Mouse (Mus musculus) kidney, adult 2 months (tissue): ENCODE measurements around the gene Hddc3. TPM values are rescaled to one million over a fixed set of nuclear protein-coding genes. Genes with fewer than 3 reads are reported as not detected.
A peak's percentile ranks its signal among the peaks of the same experiment; 100 is the strongest.

Experiments used
- DNase-seq: peaks from one replicate; pipeline ENCODE4 v3.0.0; 2021
- H3K27ac ChIP-seq: fragments of 200-500 bp; 2 replicates; pipeline ENCODE4 v1.5.1; 2012; ENCODE audit warnings: low read depth, low read length, control low read depth, inconsistent platforms; ENCODE audit not compliant: insufficient read depth
- H3K27me3 ChIP-seq: fragments of 200-500 bp; replicated peaks from 2 replicates; pipeline ENCODE4 v1.6.1; 2012; ENCODE audit warnings: mild to moderate bottlenecking, moderate library complexity, low read length, inconsistent platforms; ENCODE audit not compliant: control insufficient read depth, insufficient read depth
- H3K36me3 ChIP-seq: fragments of 200-500 bp; 2 replicates; pipeline ENCODE4 v1.6.1; 2012; ENCODE audit warnings: mild to moderate bottlenecking, moderate library complexity, low read length, inconsistent platforms; ENCODE audit not compliant: control insufficient read depth, insufficient read depth
- H3K4me1 ChIP-seq: fragments of 200-500 bp; 2 replicates; pipeline ENCODE4 v1.6.1; 2011; ENCODE audit warnings: low read length; ENCODE audit not compliant: control insufficient read depth, insufficient read depth
- H3K4me3 ChIP-seq: fragments of 200-500 bp; 2 replicates; pipeline ENCODE4 v1.5.1; 2011; ENCODE audit warnings: mild to moderate bottlenecking, low read depth, low read length, control low read depth; ENCODE audit not compliant: insufficient read depth
- CTCF ChIP-seq: fragments of 200-500 bp; conservative IDR thresholded peaks from 2 replicates; pipeline ENCODE4 v1.5.1; 2011; ENCODE audit warnings: low read depth, mild to moderate bottlenecking, control low read depth, low read length, moderate library complexity, mixed read lengths; ENCODE audit not compliant: insufficient read depth, insufficient read length
- POLR2A ChIP-seq: fragments of 200-500 bp; IDR thresholded peaks from one replicate; pipeline ENCODE4 v1.6.1; 2011; ENCODE audit warnings: low read depth, low read length, control low read depth
- WGBS: fragments of 180-500 bp; shearing (Covaris S2); methylation state at CpG from one replicate; pipeline ENCODE4 v1.1.7; 2018; 5-methylcytosine and 5-hydroxymethylcytosine counted together
- polyA plus RNA-seq: library from polyadenylated mRNA; depleted of rRNA; stranded (reverse); fragments of >200 nt; gene quantifications from 2 replicates; pipeline ENCODE4 v1.2.3, GENCODE M21; 2012

Gene Hddc3
- polyA plus RNA-seq, 1 experiment, result 86.4 TPM

DNA sequence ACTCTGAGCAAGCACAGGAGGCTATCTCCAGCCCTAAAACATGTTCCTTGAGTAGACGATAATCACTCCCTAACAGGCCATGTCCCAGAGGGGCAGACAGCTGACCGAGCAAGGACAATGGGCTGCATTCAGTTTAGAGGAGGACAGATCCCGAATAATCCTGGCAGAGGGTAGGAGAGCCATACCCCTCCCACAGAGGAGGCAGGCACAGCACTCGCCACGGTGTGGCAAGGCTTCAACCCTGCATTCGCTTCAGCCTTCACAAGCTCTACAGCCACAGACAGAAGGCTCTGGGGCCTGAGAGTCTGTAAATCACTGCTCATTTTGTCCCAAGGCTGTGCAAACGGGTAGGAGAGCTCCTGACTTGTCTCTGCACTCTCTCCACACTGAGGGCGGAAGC is 14.3 kb downstream of the Hddc3 start:
- no peak for DNase-seq
- TF ChIP-seq CTCF (no peak), POLR2A (no peak)
- no peak overlapping the region for H3K27ac ChIP-seq
- no peaks in the 10 kb centered on the region for H3K4me1 ChIP-seq
- no peak overlapping the region for H3K4me3 ChIP-seq
- WGBS, result 64% methylated on average over 8 of the region's 8 CpGs
- no peaks in the 10 kb centered on the region for H3K36me3 ChIP-seq
- H3K27me3 ChIP-seq, result no peaks in the 10 kb centered on the region

DNA sequence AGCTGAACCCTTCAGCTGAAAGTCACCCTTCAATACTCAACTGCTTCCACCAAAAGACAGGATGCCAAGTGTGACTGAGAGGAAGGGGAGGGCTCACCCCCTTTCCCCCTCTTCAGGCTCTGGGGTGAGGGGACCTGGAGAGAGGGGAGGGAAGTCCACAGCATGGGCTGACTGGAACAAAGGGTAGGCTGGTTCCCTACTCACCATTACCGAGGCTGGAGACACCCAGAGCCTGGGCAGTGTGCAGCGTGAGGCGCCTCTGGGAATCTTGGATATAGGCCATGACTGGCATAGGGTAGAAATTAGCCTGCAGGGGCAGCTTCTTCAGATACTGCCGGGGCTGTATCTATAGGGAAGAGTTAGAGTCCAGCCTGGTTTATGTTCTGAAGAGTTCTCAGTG is 15.1 kb downstream of the Hddc3 start:
- TF ChIP-seq CTCF (no peak), POLR2A (no peak)
- no peaks in the 10 kb centered on the region for H3K27me3 ChIP-seq
- H3K27ac ChIP-seq, result no peak overlapping the region
- DNase-seq, result no peak
- H3K36me3 ChIP-seq, result no peaks in the 10 kb centered on the region
- H3K4me3 ChIP-seq, result no peak overlapping the region
- 79% methylated on average over 4 of the region's 4 CpGs for WGBS
- H3K4me1 ChIP-seq, result no peaks in the 10 kb centered on the region

DNA sequence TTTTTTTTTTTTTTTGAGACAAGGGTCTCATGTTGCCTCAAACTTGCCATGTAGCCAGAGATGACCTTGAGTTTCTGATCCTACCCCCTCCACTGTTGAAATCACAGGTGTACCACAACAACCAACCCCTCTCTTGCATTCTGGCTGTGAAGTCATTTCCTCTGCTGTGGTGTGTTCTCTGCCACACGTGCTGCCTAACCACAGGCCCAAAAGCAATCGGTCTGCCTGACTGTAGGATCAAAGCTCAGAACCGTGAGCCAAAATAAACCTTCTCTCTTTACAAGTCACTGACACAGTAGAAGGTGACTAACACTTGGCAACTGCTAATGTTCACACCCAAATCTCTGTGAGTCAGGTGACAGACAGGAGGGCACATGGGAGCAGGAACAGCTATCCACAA is 17.5 kb downstream of the Hddc3 start:
- no peak overlapping the region for H3K27ac ChIP-seq
- 55% methylated on average over 3 of the region's 3 CpGs for WGBS
- no peaks in the 10 kb centered on the region for H3K4me1 ChIP-seq
- no peaks in the 10 kb centered on the region for H3K36me3 ChIP-seq
- TF ChIP-seq POLR2A (no peak), CTCF (no peak)
- H3K4me3 ChIP-seq, result no peak overlapping the region
- H3K27me3 ChIP-seq, result no peaks in the 10 kb centered on the region
- no peak for DNase-seq

DNA sequence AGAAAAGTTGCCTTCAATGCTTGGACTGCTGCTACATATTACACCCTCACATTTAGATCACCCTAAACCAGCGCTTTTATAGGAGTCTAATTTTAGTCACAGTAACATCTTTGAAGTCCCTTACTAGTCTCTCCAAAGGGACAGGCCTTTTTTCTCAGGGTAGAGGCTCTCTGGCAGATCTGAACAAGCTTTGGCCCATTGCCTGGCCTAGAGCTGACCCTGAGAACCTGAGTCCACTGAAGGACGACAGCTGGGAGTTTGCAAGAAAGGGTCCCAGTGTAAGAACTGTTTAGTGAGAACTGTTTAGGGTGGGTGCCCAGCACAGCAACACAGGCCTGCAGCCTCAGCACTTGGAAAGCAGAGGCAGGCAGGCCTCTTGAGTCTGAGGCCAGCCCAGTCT is 22.9 kb downstream of the Hddc3 start:
- no peak overlapping the region for H3K27ac ChIP-seq
- no peak for TF ChIP-seq POLR2A
- no peak for TF ChIP-seq CTCF
- no peaks in the 10 kb centered on the region for H3K27me3 ChIP-seq
- no peaks in the 10 kb centered on the region for H3K4me1 ChIP-seq
- no peaks in the 10 kb centered on the region for H3K36me3 ChIP-seq
- peak; percentile 50 for DNase-seq
- H3K4me3 ChIP-seq, result no peak overlapping the region
- WGBS, result 56% methylated on average over 2 of the region's 2 CpGs

DNA sequence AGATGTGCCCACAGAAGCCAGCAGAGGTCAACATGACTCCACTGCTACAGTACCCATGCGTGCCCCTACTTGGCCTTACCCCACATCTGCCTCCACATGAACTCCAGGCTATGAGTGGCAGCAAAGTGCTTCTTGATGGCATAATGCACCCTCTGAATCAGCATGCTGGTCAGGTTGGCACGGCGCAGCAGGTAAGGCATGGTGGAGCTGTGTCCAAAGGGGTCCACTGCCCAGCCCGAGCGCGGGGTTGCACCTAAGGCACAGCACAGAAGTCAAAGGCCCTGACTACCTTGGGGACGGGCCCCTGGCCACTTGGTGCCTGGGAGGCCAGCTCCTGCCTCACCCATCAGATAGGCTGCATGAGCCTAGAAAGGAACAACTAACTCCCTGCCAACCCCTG is 24.3 kb downstream of the Hddc3 start:
- WGBS, result 98% methylated on average over 7 of the region's 7 CpGs

DNA sequence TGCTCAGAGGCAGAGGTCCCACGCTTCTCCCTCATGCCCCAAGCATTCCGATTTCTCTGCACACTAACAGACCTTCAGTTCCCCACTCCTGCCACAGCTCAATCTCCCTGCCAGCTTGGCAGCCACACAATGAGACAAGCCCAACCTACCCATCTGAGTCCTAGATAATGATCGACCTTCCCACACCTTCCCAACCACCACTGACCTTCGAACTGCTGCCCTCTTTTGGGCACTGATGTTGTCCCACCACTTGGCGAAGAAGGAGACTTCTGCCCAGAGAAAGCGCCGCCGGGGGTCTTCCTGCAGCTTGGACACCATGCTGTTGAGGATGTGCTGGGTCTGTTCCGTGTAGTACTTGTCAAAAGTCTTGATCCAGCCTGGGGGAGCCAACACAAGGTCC is 25.1 kb downstream of the Hddc3 start:
- DNase-seq, result no peak
- TF ChIP-seq POLR2A (no peak), CTCF (no peak)
- Histone ChIP-seq H3K4me1 (peaks cover 2% of the 10 kb centered on the region; the same call in 1 of the 2 replicates), H3K4me3 (no peak overlapping the region), H3K27me3 (no peaks in the 10 kb centered on the region), H3K27ac (no peak overlapping the region), H3K36me3 (no peaks in the 10 kb centered on the region)
- WGBS, result 83% methylated on average over 9 of the region's 9 CpGs

More for the DNA sequence above, 24.3 kb downstream of the Hddc3 start:
- H3K4me1 ChIP-seq, result peaks cover 2% of the 10 kb centered on the region; the same call in 1 of the 2 replicates
- H3K4me3 ChIP-seq, result no peak overlapping the region
- no peak for TF ChIP-seq POLR2A
- no peak for TF ChIP-seq CTCF
- no peaks in the 10 kb centered on the region for H3K27me3 ChIP-seq
- H3K36me3 ChIP-seq, result no peaks in the 10 kb centered on the region
- no peak for DNase-seq
- H3K27ac ChIP-seq, result no peak overlapping the region

DNA sequence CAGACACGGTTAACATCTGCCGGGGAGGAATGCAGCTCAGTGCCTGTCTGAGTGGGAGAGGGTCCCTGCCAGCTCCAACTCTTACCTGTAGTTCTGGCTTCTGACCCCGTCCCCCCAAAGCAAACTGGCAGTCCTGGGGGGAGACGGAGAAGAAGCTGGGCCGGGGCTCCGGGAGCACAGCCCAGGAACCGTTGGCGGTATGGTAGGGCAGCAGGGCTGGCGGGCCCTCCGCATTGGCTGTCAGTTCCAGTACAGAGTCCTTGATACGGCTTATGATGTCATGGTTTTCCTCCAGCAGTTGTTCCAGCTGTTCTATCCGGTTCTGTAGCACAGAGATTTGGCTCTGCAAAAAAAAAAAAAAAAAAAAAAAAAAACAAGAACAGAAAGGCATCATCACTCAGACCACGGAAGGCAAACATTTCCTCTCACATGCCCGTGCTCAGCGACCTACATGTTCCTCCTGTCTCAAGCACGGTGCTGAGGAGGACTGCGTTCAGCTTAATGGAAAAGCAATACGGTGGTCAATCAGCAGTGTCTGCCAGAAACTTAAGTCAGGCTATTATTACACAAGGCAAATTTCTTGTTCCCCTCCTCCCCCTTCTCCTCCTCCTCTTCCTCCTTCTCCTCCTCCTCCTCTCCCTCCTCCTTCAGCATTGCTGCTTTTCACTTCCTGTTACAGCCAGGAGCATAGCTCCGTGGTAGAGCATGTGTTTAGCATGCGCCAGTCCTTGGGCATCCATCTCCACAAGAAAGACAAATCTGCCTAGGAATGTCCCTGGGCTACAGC is 25.9 kb downstream of the Hddc3 start:
- TF ChIP-seq CTCF (no peak), POLR2A (no peak)
- Histone ChIP-seq H3K36me3 (no peaks in the 10 kb centered on the region), H3K4me3 (no peak overlapping the region), H3K27me3 (no peaks in the 10 kb centered on the region), H3K4me1 (peaks cover 2% of the 10 kb centered on the region; the same call in 1 of the 2 replicates), H3K27ac (no peak overlapping the region)
- WGBS, result 68% methylated on average over 20 of the region's 20 CpGs
- DNase-seq, result no peak
